Mouse (Mus musculus) brain, adult 2 months (tissue): ENCODE data around the gene Cend1.
"Not testable (repeated sequence)": the region's sequence is repeated elsewhere in the genome, so short reads cannot be mapped to it uniquely, and the experiment has no call there.

Experiments used
- DNase-seq: peaks from one replicate; pipeline ENCODE4 v3.0.0; 2011; ENCODE audit warnings: low read depth, low spot score

Cend1 gene

GRCm38 (mm10) chr7:141429840-141430584 lies 721 bp upstream of the Cend1 start:
- DNase-seq, result no peak

GRCm38 (mm10) chr7:141428701-141429100 lies 590 bp downstream of the Cend1 start:
- no peak for DNase-seq

GRCm38 (mm10) chr7:141426948-141427730 lies 2.2 kb downstream of the Cend1 start:
- DNase-seq, result no peak

GRCm38 (mm10) chr7:141423811-141424210 lies 5.5 kb downstream of the Cend1 start:
- DNase-seq, result no peak

GRCm38 (mm10) chr7:141420030-141420702 lies 9.1 kb downstream of the Cend1 start:
- DNase-seq, result no peak

GRCm38 (mm10) chr7:141418970-141419369 lies 10.3 kb downstream of the Cend1 start:
- peak; percentile 71 for DNase-seq

- DNase-seq, result no peak
Observed at GRCm38 (mm10) chr7:141417731-141418681, 11.3 kb downstream of the Cend1 start.

GRCm38 (mm10) chr7:141416144-141416841 lies 13.0 kb downstream of the Cend1 start:
- no peak for DNase-seq

- DNase-seq, result peak; percentile 99
Observed at GRCm38 (mm10) chr7:141413809-141414584, 15.3 kb downstream of the Cend1 start, which contains the start of gene Gatd1. Gene Gatd1, minus strand, starts transcription at chr7:141414136.

- DNase-seq, result peak; percentile 26
Observed at GRCm38 (mm10) chr7:141413331-141413730, 16.0 kb downstream of the Cend1 start.

- DNase-seq, result no peak
Observed at GRCm38 (mm10) chr7:141411667-141412066, 17.6 kb downstream of the Cend1 start.

GRCm38 (mm10) chr7:141410631-141411030 lies 18.7 kb downstream of the Cend1 start:
- peak; percentile 15 for DNase-seq

GRCm38 (mm10) chr7:141408833-141409232 lies 20.5 kb downstream of the Cend1 start:
- DNase-seq, result peak; percentile 95

- not testable (repeated sequence) for DNase-seq
Observed at GRCm38 (mm10) chr7:141407670-141408069, 21.6 kb downstream of the Cend1 start.

GRCm38 (mm10) chr7:141405466-141405865 lies 23.8 kb downstream of the Cend1 start:
- no peak for DNase-seq

GRCm38 (mm10) chr7:141403305-141403704 lies 26.0 kb downstream of the Cend1 start:
- DNase-seq, result peak; percentile 84

GRCm38 (mm10) chr7:141395348-141395747 lies 33.9 kb downstream of the Cend1 start:
- no peak for DNase-seq

GRCm38 (mm10) chr7:141394771-141395170 lies 34.5 kb downstream of the Cend1 start:
- DNase-seq, result peak; percentile 62

GRCm38 (mm10) chr7:141394158-141394557 lies 35.1 kb downstream of the Cend1 start:
- no peak for DNase-seq
